Mouse (Mus musculus) hindbrain, embryonic 16.5 days (tissue): ENCODE measurements around the gene Ncam2. TPM values are rescaled to one million over a fixed set of nuclear protein-coding genes. Genes with fewer than 3 reads are reported as not detected.
"Not testable (repeated sequence)": the region's sequence is repeated elsewhere in the genome, so short reads cannot be mapped to it uniquely, and the experiment has no call there.

Experiments
- ATAC-seq: fragments of 200-750 bp; cut with Nextera tagmentation; 2 replicates; pipeline ENCODE4 v1.8.0; 2017; ENCODE audit warnings: moderate TSS enrichment, moderate library complexity
- H3K27ac ChIP-seq: fragments of 300-500 bp; sonication (generic); 2 replicates; pipeline ENCODE4 v1.5.1; 2014; ENCODE audit warnings: low read depth, mild to moderate bottlenecking, control low read depth, low read length, moderate library complexity
- H3K27me3 ChIP-seq: fragments of 300-500 bp; sonication (generic); replicated peaks from 2 replicates; pipeline ENCODE4 v1.6.1; 2014; ENCODE audit warnings: low read length; ENCODE audit not compliant: control insufficient read depth, insufficient read depth
- H3K36me3 ChIP-seq: fragments of 300-500 bp; sonication (generic); 2 replicates; pipeline ENCODE4 v1.6.1; 2014; ENCODE audit warnings: mild to moderate bottlenecking, low read length, moderate library complexity, mixed read lengths; ENCODE audit not compliant: control insufficient read depth, insufficient read depth
- H3K4me1 ChIP-seq: fragments of 300-500 bp; sonication (generic); 2 replicates; pipeline ENCODE4 v1.6.1; 2014; ENCODE audit warnings: low read depth, low read length; ENCODE audit not compliant: control insufficient read depth, insufficient read depth
- H3K4me2 ChIP-seq: fragments of 300-500 bp; sonication (generic); 2 replicates; pipeline ENCODE4 v1.6.1; 2014; ENCODE audit warnings: mild to moderate bottlenecking, low read length, control low read depth, moderate library complexity
- H3K4me3 ChIP-seq: fragments of 300-500 bp; sonication (generic); 2 replicates; pipeline ENCODE4 v1.5.1; 2014; ENCODE audit warnings: mild to moderate bottlenecking, low read length, control low read depth, moderate library complexity
- H3K9ac ChIP-seq: fragments of 300-500 bp; sonication (generic); 2 replicates; pipeline ENCODE4 v1.6.1; 2014; ENCODE audit warnings: low read depth, mild to moderate bottlenecking, control low read depth, low read length, moderate library complexity
- H3K9me3 ChIP-seq: fragments of 300-500 bp; sonication (generic); 2 replicates; pipeline ENCODE4 v1.6.1; 2014; ENCODE audit warnings: mild to moderate bottlenecking, low read length, moderate library complexity; ENCODE audit not compliant: control insufficient read depth
- WGBS: fragments of 180-500 bp; shearing (Covaris S2); extraction: QIAGEN DNeasy Blood & Tissue Kit; methylation state at CpG from one replicate; pipeline ENCODE4 v1.1.7; 2014; 5-methylcytosine and 5-hydroxymethylcytosine counted together
- polyA plus RNA-seq: library from polyadenylated mRNA; unstranded; fragments of >200 nt; fragmentation: Nextera tagmentation; extraction: Ambion mirVana; gene quantifications from 2 replicates; pipeline ENCODE4 v1.2.1, GENCODE M21; 2015

Gene Ncam2
- polyA plus RNA-seq, 1 experiment from 2014 or later = 28.6 TPM

GRCm38 (mm10) chr16:81380434-81380833, 179.9 kb downstream of the Ncam2 start:
- Histone ChIP-seq H3K4me1 (no peaks in the 10 kb centered on the region), H3K4me3 (no peak overlapping the region), H3K27ac (no peak overlapping the region), H3K4me2 (no peak overlapping the region), H3K9me3 (no peaks in the 10 kb centered on the region), H3K36me3 (no peaks in the 10 kb centered on the region), H3K27me3 (no peaks in the 10 kb centered on the region), H3K9ac (no peak overlapping the region)
- WGBS = 73% methylated on average over 4 of the region's 4 CpGs
- no peak for ATAC-seq

GRCm38 (mm10) chr16:81388646-81389045, 188.1 kb downstream of the Ncam2 start:
- Histone ChIP-seq H3K4me2 (no peak overlapping the region), H3K27ac (no peak overlapping the region), H3K9ac (no peak overlapping the region), H3K4me3 (no peak overlapping the region), H3K27me3 (no peaks in the 10 kb centered on the region), H3K9me3 (no peaks in the 10 kb centered on the region), H3K4me1 (no peaks in the 10 kb centered on the region), H3K36me3 (no peaks in the 10 kb centered on the region)
- no peak; the same call in 1 of the 2 replicates for ATAC-seq
- 58% methylated on average over 2 of the region's 2 CpGs for WGBS

GRCm38 (mm10) chr16:81434559-81434958, 234.1 kb downstream of the Ncam2 start:
- H3K4me2 ChIP-seq = no peak overlapping the region
- peaks cover 5% of the 10 kb centered on the region; the same call in 1 of the 2 replicates for H3K36me3 ChIP-seq
- no peak overlapping the region for H3K9ac ChIP-seq
- no peak overlapping the region for H3K4me3 ChIP-seq
- ATAC-seq = no peak
- H3K4me1 ChIP-seq = no peaks in the 10 kb centered on the region
- 84% methylated on average over 7 of the region's 7 CpGs for WGBS
- H3K9me3 ChIP-seq = no peaks in the 10 kb centered on the region
- no peaks in the 10 kb centered on the region for H3K27me3 ChIP-seq
- no peak overlapping the region for H3K27ac ChIP-seq

DNA sequence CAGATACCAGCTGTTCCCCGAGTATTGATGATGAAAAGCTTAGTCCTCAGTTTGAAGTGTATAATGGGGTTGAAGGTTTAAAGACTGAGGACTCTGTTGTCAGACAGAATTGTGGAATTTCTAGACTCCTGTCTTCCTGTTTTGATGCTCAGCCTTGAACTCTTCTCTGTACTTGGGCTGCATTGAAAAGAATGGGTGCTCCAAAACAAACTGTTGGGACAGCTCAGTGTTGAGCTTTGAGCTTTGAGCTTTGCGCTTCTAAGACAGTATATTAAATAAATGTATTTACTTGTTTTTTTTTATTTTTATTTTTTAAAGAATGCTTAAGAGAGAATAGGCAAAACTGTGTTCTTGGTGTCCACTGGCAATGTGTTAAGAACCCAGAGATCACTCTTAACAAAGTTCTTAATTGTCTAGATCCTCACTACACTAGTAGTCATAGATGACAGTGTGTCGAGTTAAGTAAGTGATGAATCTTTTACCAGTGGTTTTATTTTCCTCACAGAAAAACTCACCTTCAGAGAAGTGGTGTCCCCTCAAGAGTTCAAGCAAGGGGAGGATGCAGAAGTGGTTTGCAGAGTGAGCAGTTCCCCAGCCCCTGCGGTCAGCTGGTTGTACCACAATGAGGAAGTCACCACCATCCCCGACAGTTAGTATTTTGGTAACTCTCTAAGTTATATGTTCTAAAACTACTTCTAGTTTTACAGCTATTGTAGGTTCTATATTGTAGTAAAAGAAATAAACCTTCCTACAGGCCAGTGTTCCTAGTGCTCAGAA, 236.8 kb downstream of the Ncam2 start:
- H3K4me3 ChIP-seq = no peak overlapping the region
- H3K4me2 ChIP-seq = no peak overlapping the region
- H3K27ac ChIP-seq = no peak overlapping the region
- no peaks in the 10 kb centered on the region for H3K4me1 ChIP-seq
- H3K9me3 ChIP-seq = no peaks in the 10 kb centered on the region
- no peaks in the 10 kb centered on the region for H3K27me3 ChIP-seq
- H3K36me3 ChIP-seq = peaks cover 5% of the 10 kb centered on the region; the same call in 1 of the 2 replicates
- H3K9ac ChIP-seq = no peak overlapping the region
- 92% methylated on average over 5 of the region's 5 CpGs for WGBS
- no peak for ATAC-seq

GRCm38 (mm10) chr16:81437868-81438249, 237.4 kb downstream of the Ncam2 start:
- 94% methylated on average over 2 of the region's 2 CpGs for WGBS

DNA sequence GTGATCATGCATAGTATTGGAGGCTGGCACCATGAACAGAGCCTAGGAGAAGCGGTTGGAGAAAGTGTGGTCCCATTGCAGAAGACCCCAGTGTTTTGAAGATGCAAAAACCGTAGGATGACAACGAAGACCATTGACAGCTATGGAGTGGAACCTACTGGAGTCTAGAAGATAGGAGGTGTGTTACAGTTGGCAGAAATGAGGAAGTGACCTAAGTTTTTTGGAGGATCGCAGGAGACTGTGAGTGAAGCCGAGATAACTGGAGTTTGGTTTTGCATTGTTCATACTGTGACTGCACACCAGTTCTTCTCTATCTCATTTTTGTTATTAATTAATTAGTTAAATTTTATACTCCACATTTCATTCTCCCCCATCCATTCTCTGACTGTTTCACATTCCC, 250.4 kb downstream of the Ncam2 start:
- Histone ChIP-seq H3K4me1 (no peaks in the 10 kb centered on the region), H3K27me3 (no peaks in the 10 kb centered on the region), H3K27ac (no peak overlapping the region), H3K36me3 (no peaks in the 10 kb centered on the region), H3K9ac (no peak overlapping the region), H3K4me2 (no peak overlapping the region), H3K4me3 (no peak overlapping the region), H3K9me3 (no peaks in the 10 kb centered on the region)
- ATAC-seq = no peak
- 98% methylated on average over 5 of the region's 5 CpGs for WGBS

More at GRCm38 (mm10) chr16:81437868-81438249, 237.4 kb downstream of the Ncam2 start:
- Histone ChIP-seq H3K27ac (no peak overlapping the region), H3K4me3 (no peak overlapping the region), H3K4me2 (no peak overlapping the region), H3K9me3 (no peaks in the 10 kb centered on the region), H3K4me1 (no peaks in the 10 kb centered on the region), H3K36me3 (peaks cover 5% of the 10 kb centered on the region; the same call in 1 of the 2 replicates), H3K27me3 (no peaks in the 10 kb centered on the region), H3K9ac (no peak overlapping the region)
- no peak for ATAC-seq

DNA sequence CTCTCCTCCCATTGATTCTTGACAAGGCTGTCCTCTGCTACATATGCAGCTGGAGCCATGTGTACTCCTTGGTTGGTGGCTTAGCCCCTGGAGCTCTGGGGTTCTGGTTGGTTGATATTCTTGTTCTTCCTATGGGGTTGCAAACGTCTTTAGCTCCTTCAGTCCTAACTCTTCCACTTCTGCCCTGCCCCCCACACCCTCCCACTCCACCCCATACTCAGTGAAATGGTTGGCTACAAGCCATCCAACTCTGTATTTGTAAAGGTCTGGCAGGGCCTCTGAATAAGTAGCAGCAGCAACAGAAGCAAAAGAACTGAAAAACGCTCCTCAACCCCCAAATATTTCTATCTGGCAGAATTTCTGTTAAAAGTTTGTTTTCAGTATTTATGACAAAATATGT, 252.5 kb downstream of the Ncam2 start:
- 59% methylated on average over 2 of the region's 2 CpGs for WGBS
- H3K9ac ChIP-seq = no peak overlapping the region
- no peaks in the 10 kb centered on the region for H3K27me3 ChIP-seq
- ATAC-seq = peak; percentile 54; the same call in 1 of the 2 replicates
- H3K9me3 ChIP-seq = no peaks in the 10 kb centered on the region
- no peak overlapping the region for H3K27ac ChIP-seq
- no peaks in the 10 kb centered on the region for H3K36me3 ChIP-seq
- H3K4me1 ChIP-seq = no peaks in the 10 kb centered on the region
- no peak overlapping the region for H3K4me2 ChIP-seq
- H3K4me3 ChIP-seq = no peak overlapping the region

DNA sequence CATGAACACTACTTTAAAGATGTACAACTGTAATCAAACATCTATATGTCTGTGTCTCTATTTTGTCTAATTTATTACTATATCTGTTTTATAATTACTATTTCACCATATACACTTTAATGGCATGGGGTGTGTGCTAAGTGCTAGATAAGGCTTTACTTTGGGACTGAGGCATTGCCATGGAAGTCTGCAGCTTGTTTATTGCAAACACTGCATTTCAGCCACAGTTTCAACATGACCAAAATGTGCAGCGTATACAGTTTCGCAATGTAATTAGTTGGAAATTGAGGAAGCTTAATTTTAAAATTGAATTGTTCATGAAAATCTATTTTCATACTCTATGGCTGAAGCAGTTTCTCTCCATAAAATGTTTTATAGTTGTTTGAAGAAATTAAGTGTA, 254.0 kb downstream of the Ncam2 start:
- no peaks in the 10 kb centered on the region for H3K4me1 ChIP-seq
- H3K4me2 ChIP-seq = no peak overlapping the region
- H3K4me3 ChIP-seq = no peak overlapping the region
- no peaks in the 10 kb centered on the region for H3K27me3 ChIP-seq
- no peaks in the 10 kb centered on the region for H3K9me3 ChIP-seq
- WGBS = 92% methylated on average over 2 of the region's 2 CpGs
- no peaks in the 10 kb centered on the region for H3K36me3 ChIP-seq
- no peak overlapping the region for H3K9ac ChIP-seq
- ATAC-seq = no peak
- no peak overlapping the region for H3K27ac ChIP-seq

GRCm38 (mm10) chr16:81462731-81463130, 262.2 kb downstream of the Ncam2 start:
- WGBS = 77% methylated on average over 2 of the region's 2 CpGs
- not testable (repeated sequence) for H3K4me2 ChIP-seq

More at GRCm38 (mm10) chr16:81462731-81463130, 262.2 kb downstream of the Ncam2 start:
- H3K27ac ChIP-seq, H3K4me3 ChIP-seq, H3K4me1 ChIP-seq, ATAC-seq, H3K9ac ChIP-seq, H3K27me3 ChIP-seq, H3K9me3 ChIP-seq, H3K36me3 ChIP-seq: not testable (repeated sequence)
